Mouse (Mus musculus) lung, embryonic 16.5 days (tissue): Measurements from ENCODE around the gene Nceh1. TPM values are rescaled to one million over a fixed set of nuclear protein-coding genes. Genes with fewer than 3 reads are reported as not detected.
"Not testable (repeated sequence)": the region's sequence is repeated elsewhere in the genome, so short reads cannot be mapped to it uniquely, and the experiment has no call there.

Experiments
- ATAC-seq: fragments of 200-750 bp; cut with Nextera tagmentation; 2 replicates; pipeline ENCODE4 v1.8.0; 2017; ENCODE audit warnings: low read depth, mild to moderate bottlenecking, moderate library complexity
- H3K27ac ChIP-seq: fragments of 300-500 bp; sonication (generic); 2 replicates; pipeline ENCODE4 v1.5.1; 2014; ENCODE audit warnings: mild to moderate bottlenecking, control low read depth, low read length
- H3K27me3 ChIP-seq: fragments of 300-500 bp; sonication (generic); 2 replicates; pipeline ENCODE4 v1.6.1; 2014; ENCODE audit warnings: low read depth, low read length, mixed read lengths; ENCODE audit not compliant: control insufficient read depth, insufficient read depth
- H3K36me3 ChIP-seq: fragments of 300-500 bp; sonication (generic); 2 replicates; pipeline ENCODE4 v1.6.1; 2014; ENCODE audit warnings: low read length; ENCODE audit not compliant: control insufficient read depth, insufficient read depth
- H3K4me1 ChIP-seq: fragments of 300-500 bp; sonication (generic); replicated peaks from 2 replicates; pipeline ENCODE4 v1.6.1; 2014; ENCODE audit warnings: low read length, mixed read lengths; ENCODE audit not compliant: control insufficient read depth, insufficient read depth
- H3K4me2 ChIP-seq: fragments of 300-500 bp; sonication (generic); 2 replicates; pipeline ENCODE4 v1.6.1; 2014; ENCODE audit warnings: low read depth, low read length, control low read depth
- H3K4me3 ChIP-seq: fragments of 300-500 bp; sonication (generic); 2 replicates; pipeline ENCODE4 v1.5.1; 2014; ENCODE audit warnings: mild to moderate bottlenecking, low read length, control low read depth
- H3K9ac ChIP-seq: fragments of 300-500 bp; sonication (generic); 2 replicates; pipeline ENCODE4 v1.6.1; 2014; ENCODE audit warnings: low read length, control low read depth
- H3K9me3 ChIP-seq: fragments of 300-500 bp; sonication (generic); 2 replicates; pipeline ENCODE4 v1.6.1; 2016; ENCODE audit warnings: low read length; ENCODE audit not compliant: control insufficient read depth
- WGBS: fragments of 180-500 bp; shearing (Covaris S2); extraction: QIAGEN DNeasy Blood & Tissue Kit; methylation state at CpG from one replicate; pipeline ENCODE4 v1.1.7; 2014; 5-methylcytosine and 5-hydroxymethylcytosine counted together
- polyA plus RNA-seq: library from polyadenylated mRNA; unstranded; fragments of >200 nt; fragmentation: Nextera tagmentation; extraction: Ambion mirVana; gene quantifications from 2 replicates; pipeline ENCODE4 v1.2.1, GENCODE M21; 2015

Gene Nceh1
- polyA plus RNA-seq, 1 experiment from 2014 or later: 10.1 TPM

- H3K4me2 ChIP-seq: no peak overlapping the region
- no peaks in the 10 kb centered on the region for H3K36me3 ChIP-seq
- peak overlapping the region; percentile 74 for H3K27ac ChIP-seq
- peak; percentile 55; the same call in 1 of the 2 replicates for ATAC-seq
- H3K9me3 ChIP-seq: no peaks in the 10 kb centered on the region
- no peak overlapping the region for H3K9ac ChIP-seq
- 36% methylated on average over 5 of the region's 5 CpGs for whole genome bisulfite sequencing
- H3K4me3 ChIP-seq: no peak overlapping the region
- no peaks in the 10 kb centered on the region for H3K27me3 ChIP-seq
- peaks cover 13% of the 10 kb centered on the region for H3K4me1 ChIP-seq
Measured at GRCm38 (mm10) chr3:27267327-27267726, 84.6 kb downstream of the Nceh1 start.

- no peak overlapping the region for H3K4me3 ChIP-seq
- no peaks in the 10 kb centered on the region for H3K36me3 ChIP-seq
- no peaks in the 10 kb centered on the region for H3K9me3 ChIP-seq
- no peaks in the 10 kb centered on the region for H3K27me3 ChIP-seq
- 44% methylated on average over 4 of the region's 4 CpGs for WGBS
- peaks cover 13% of the 10 kb centered on the region for H3K4me1 ChIP-seq
- no peak overlapping the region for H3K9ac ChIP-seq
- ATAC-seq: no peak
- peak overlapping the region; percentile 74 for H3K27ac ChIP-seq
- no peak overlapping the region for H3K4me2 ChIP-seq
Measured at GRCm38 (mm10) chr3:27267887-27268286, 85.1 kb downstream of the Nceh1 start.

GRCm38 (mm10) chr3:27269151-27269550 lies 86.4 kb downstream of the Nceh1 start:
- WGBS: 33% methylated on average over 4 of the region's 4 CpGs
- H3K9me3 ChIP-seq: no peaks in the 10 kb centered on the region
- H3K27me3 ChIP-seq: no peaks in the 10 kb centered on the region
- H3K36me3 ChIP-seq: no peaks in the 10 kb centered on the region
- H3K27ac ChIP-seq: peak overlapping the region; percentile 84
- H3K4me1 ChIP-seq: peaks cover 13% of the 10 kb centered on the region
- no peak overlapping the region for H3K4me2 ChIP-seq
- H3K9ac ChIP-seq: no peak overlapping the region
- no peak overlapping the region for H3K4me3 ChIP-seq
- ATAC-seq: peak; percentile 58

DNA sequence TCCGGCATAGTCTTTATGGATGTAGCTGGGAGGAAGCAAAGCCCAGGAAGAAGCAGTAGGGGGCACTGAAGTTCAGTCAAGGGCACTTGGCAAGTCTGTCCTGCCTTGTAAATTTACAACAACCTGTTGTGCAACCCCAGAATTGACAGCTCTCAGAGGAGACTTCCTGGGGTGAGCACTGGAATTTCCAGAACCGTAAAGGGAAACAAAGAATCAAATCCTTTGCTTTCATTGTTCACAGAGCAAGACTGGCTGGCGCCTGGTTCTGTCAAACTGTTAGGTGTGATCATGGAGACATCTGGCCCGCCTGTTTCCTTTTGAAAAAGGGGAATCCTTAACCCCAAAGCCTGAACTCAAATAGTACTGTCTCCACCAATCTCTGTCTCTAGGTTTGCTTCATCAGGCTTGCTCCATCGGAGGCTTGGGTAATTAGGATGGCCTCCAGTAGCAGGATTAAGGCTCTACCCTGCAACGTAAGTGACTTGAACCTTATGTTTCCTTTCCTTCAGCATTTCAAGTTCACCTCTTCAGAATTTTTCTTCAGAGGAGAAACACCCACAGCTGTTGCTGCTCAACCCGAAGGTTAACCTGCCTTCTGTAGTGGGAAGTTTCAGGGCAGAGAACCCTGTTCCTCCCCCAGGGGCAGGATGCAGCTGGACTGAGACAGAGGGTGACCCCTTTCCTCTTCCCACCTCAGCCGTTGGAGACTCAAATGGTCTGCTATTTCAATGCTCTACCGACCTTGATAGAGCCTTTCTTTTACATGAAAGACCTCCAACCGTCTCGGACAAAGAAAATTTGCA lies 87.6 kb downstream of the Nceh1 start:
- peak; percentile 80 for ATAC-seq
- WGBS: 21% methylated on average over 11 of the region's 11 CpGs

DNA sequence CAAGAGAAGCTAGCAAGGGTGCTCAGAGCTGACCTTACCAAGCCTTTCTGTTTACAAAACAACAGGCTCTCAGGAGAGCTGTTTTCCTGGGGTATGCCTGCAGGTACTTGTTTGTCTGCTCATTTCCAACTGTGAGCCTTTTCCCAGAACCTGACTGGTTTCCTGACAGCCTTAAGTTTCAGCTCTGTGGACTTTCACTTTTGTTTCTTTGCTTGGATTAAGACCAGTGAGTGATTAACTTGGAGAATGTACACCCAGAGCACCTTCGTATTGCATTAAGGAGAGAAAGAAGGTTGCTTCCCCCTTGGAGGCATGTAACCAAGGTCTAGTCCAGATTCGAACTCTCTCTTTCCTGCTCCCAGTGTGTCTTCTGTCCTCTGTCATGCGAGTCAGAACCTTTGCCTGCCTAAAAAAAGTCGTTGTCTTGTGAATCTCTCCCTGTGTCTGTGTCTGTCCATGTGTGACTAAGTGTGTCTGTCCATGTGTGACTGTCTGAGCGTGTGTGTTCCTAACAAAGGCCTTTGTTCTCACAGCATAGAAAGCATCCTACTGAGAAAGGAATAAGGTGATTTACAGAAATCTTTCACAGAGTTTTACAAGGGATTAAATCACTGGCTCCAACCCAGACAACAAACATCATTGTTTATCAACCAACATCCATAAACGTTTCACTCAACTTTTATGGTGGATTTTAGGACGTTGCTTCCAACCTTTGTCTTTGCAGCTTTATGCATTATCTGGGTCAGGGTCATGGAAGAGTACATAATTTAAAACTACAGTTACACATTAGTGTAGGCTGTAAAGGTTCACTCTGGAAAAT lies 90.4 kb downstream of the Nceh1 start:
- Histone ChIP-seq H3K4me2 (no peak overlapping the region), H3K4me1 (peaks cover 13% of the 10 kb centered on the region), H3K9me3 (no peaks in the 10 kb centered on the region), H3K36me3 (no peaks in the 10 kb centered on the region), H3K27me3 (no peaks in the 10 kb centered on the region), H3K27ac (no peak overlapping the region), H3K9ac (no peak overlapping the region), H3K4me3 (no peak overlapping the region)
- ATAC-seq: no peak
- 34% methylated on average over 7 of the region's 7 CpGs for WGBS

More for the DNA sequence above, 87.6 kb downstream of the Nceh1 start:
- no peaks in the 10 kb centered on the region for H3K36me3 ChIP-seq
- H3K9me3 ChIP-seq: no peaks in the 10 kb centered on the region
- H3K27ac ChIP-seq: peak overlapping the region; percentile 79
- H3K4me2 ChIP-seq: 0 out of 2 replicates have a peak overlapping the region, but pooled peaks have one; percentile 12
- no peaks in the 10 kb centered on the region for H3K27me3 ChIP-seq
- H3K9ac ChIP-seq: no peak overlapping the region; the same call in 1 of the 2 replicates
- peaks cover 13% of the 10 kb centered on the region for H3K4me1 ChIP-seq
- H3K4me3 ChIP-seq: no peak overlapping the region

DNA sequence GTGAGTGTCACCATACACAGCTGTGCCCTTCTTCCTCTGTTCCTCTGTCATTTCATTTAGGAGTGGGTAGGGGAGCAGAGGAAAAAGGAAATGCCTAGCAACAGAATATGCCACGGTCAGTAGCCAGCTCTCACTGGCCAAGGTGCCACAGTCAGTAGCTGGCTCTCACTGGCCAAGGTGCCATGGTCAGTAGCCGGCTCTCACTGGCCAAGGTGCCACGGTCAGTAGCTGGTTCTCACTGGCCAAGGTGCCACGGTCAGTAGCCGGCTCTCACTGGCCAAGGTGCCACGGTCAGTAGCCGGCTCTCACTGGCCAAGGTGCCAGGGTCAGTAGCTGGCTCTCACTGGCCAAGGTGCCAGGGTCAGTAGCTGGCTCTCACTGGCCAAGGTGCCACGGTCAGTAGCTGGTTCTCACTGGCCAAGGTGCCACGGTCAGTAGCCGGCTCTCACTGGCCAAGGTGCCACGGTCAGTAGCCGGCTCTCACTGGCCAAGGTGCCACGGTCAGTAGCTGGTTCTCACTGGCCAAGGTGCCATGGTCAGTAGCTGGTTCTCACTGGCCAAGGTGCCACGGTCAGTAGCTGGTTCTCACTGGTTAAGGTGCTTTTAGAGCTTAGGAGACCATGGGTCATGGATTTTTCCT lies 96.6 kb downstream of the Nceh1 start:
- ATAC-seq, H3K4me2 ChIP-seq, H3K4me3 ChIP-seq, H3K9me3 ChIP-seq, H3K27me3 ChIP-seq, H3K36me3 ChIP-seq, H3K27ac ChIP-seq, H3K9ac ChIP-seq: not testable (repeated sequence)
- 92% methylated on average over 12 of the region's 14 CpGs for WGBS
- peaks cover 15% of the 10 kb centered on the region for H3K4me1 ChIP-seq

DNA sequence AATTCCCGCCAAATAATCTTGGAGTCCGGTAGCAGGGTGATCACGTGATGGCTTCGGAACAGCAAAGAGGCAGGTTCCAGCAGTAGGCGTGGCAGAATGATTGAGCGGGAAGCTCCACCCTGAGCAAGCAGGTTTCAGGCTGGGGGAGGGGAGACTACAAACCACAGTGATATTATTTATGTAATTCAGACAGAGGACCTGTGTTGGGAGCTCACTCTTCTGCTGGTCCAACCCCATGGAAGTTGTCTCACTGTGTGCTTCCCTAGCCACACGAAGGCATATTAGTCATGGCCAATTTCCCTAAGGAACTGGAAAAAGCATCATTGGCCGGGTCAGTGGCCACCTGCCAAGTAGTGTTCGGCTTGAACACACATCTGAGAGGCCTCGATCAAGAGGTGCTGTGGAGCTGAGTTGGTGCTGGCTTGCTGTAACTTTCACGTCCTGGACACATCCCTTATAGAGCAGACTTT lies 97.5 kb downstream of the Nceh1 start:
- Histone ChIP-seq H3K4me1 (peaks cover 15% of the 10 kb centered on the region), H3K9me3 (no peaks in the 10 kb centered on the region), H3K9ac (no peak overlapping the region), H3K4me3 (no peak overlapping the region), H3K27me3 (no peaks in the 10 kb centered on the region), H3K4me2 (no peak overlapping the region), H3K27ac (no peak overlapping the region), H3K36me3 (no peaks in the 10 kb centered on the region)
- 39% methylated on average over 11 of the region's 11 CpGs for WGBS
- 0 out of 2 replicates have a peak, but pooled peaks have one; percentile 40 for ATAC-seq

DNA sequence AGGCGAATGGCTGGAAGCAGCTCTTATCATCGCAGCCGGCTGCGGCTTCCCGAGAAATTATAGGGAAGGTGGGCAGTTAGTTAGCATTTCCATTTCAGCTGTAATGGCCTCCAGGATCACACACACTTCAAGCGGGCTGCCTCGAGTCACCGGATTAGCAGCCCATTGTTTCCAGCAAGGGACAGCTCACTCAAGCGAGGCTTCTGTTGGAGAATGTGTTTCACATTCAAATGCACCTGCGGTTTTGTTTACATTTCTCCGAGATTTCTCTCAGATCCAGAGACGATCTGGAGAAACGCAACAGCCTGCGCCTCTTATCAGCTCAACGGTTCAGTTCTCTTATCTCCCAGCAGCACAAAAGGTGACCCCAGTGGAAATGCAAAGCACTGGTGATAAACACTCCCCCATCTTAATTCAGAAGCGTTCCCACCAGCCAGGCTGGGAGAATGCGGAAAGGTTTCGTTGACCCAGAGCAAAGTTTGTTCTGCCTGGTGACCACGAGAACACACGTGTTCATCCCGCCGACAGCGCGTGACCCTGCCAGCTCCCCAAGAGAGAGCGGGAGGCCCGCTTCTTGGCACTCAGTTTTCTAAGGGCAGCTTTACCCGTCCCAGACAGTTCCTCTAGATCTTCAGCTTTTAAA lies 100.4 kb downstream of the Nceh1 start:
- no peaks in the 10 kb centered on the region for H3K9me3 ChIP-seq
- no peak for ATAC-seq
- H3K27ac ChIP-seq: no peak overlapping the region
- no peaks in the 10 kb centered on the region for H3K27me3 ChIP-seq
- H3K36me3 ChIP-seq: no peaks in the 10 kb centered on the region
- WGBS: 5% methylated on average over 27 of the region's 27 CpGs
- H3K4me2 ChIP-seq: peak overlapping the region; percentile 57
- peak overlapping the region; percentile 36 for H3K4me3 ChIP-seq
- H3K9ac ChIP-seq: peak overlapping the region; percentile 1; the same call in 1 of the 2 replicates
- H3K4me1 ChIP-seq: peaks cover 15% of the 10 kb centered on the region
